Mouse (Mus musculus) embryo, embryonic 10.5 days (tissue): ENCODE data around the gene Gm10392.

Experiments
- DNase-seq: peaks from one replicate; pipeline ENCODE4 v3.0.0-alpha.2; 2015; ENCODE audit warnings: low spot score

The Gm10392 gene

GRCm38 (mm10) chr11:77492311-77492871 is 26.6 kb downstream of the Gm10392 start:
- no peak for DNase-seq

GRCm38 (mm10) chr11:77491502-77492291 is 27.3 kb downstream of the Gm10392 start:
- peak; percentile 90 for DNase-seq

GRCm38 (mm10) chr11:77491123-77491501 is 27.9 kb downstream of the Gm10392 start:
- peak; percentile 98 for DNase-seq

GRCm38 (mm10) chr11:77490451-77490850 is 28.5 kb downstream of the Gm10392 start:
- DNase-seq = no peak

GRCm38 (mm10) chr11:77489591-77490235 is 29.3 kb downstream of the Gm10392 start, which contains the start of gene Ankrd13b:
Gene Ankrd13b (minus strand): TSS chr11:77489678.
- peak; percentile 91 for DNase-seq

GRCm38 (mm10) chr11:77488771-77489581 is 30.0 kb downstream of the Gm10392 start:
- peak; percentile 46 for DNase-seq

GRCm38 (mm10) chr11:77486798-77487197 is 32.2 kb downstream of the Gm10392 start:
- no peak for DNase-seq

GRCm38 (mm10) chr11:77485229-77485628 is 33.8 kb downstream of the Gm10392 start:
- no peak for DNase-seq

GRCm38 (mm10) chr11:77483510-77484255 is 35.3 kb downstream of the Gm10392 start:
- DNase-seq = no peak

GRCm38 (mm10) chr11:77483043-77483442 is 36.0 kb downstream of the Gm10392 start:
- DNase-seq = no peak

GRCm38 (mm10) chr11:77476895-77477294 is 42.1 kb downstream of the Gm10392 start:
- no peak for DNase-seq

- no peak for DNase-seq
Observed at GRCm38 (mm10) chr11:77476216-77476615, 42.8 kb downstream of the Gm10392 start.

- no peak for DNase-seq
Observed at GRCm38 (mm10) chr11:77472775-77473174, 46.2 kb downstream of the Gm10392 start.

GRCm38 (mm10) chr11:77471407-77471806 is 47.6 kb downstream of the Gm10392 start:
- DNase-seq = no peak

GRCm38 (mm10) chr11:77468397-77468796 is 50.6 kb downstream of the Gm10392 start:
- no peak for DNase-seq

GRCm38 (mm10) chr11:77467784-77468183 is 51.2 kb downstream of the Gm10392 start:
- peak; percentile 73 for DNase-seq

- peak; percentile 63 for DNase-seq
Observed at GRCm38 (mm10) chr11:77467157-77467556, 51.8 kb downstream of the Gm10392 start.
